ENCODE assay signal across 8 mouse cellular contexts in the genomic region with DNA sequence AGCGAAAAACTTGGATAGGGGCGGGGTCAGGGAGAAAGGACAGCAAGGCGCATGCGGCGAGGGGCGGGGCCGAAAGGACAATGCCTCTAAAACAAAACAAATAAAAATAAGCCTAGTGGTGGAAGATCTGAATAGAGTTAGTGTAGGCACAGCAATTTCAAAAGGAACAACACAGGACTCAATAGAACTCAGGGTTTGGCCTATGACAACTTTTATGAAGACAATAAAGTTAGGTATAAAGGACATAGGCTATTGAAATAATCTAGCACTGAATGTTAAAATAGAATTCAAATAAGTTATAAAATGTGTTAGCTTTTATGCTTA. TPM values are rescaled to one million over a fixed set of nuclear protein-coding genes. Genes with fewer than 3 reads are reported as not detected.
DNase-seq lines count a peak whose midpoint lies in the region; ATAC-seq and TF ChIP-seq lines count a peak whose summit lies in the region.

No protein-coding gene starts in this region.

- intact Hi-C loops in left cerebral cortex, postnatal 36 days (cut with DNase I): loop anchor here (5.0 to 10.0 kb wide), 2 partner anchors 551 to 1743 kb away; a partner anchor contains a TSS

- no peak for TF ChIP-seq CTCF in E14TG2a.4 (conservative IDR thresholded peaks at IDR 0.05; ENCODE audit: low read length)

- H3K27me3 ChIP-seq in E14TG2a.4 (ENCODE audit: insufficient read depth, low read length): no peaks in the 10 kb centered on the region
- no peaks in the 10 kb centered on the region for H3K27me3 ChIP-seq in hindbrain, embryonic 14.5 days (ENCODE audit: control insufficient read depth, insufficient read depth, low read length)

- peaks cover 50% of the 10 kb centered on the region for H3K36me3 ChIP-seq in E14TG2a.4 (ENCODE audit: insufficient read depth, low read length)
- H3K36me3 ChIP-seq in hindbrain, embryonic 14.5 days (replicated peaks; ENCODE audit: control insufficient read depth, insufficient read depth): peaks cover 41% of the 10 kb centered on the region

- no peak overlapping the region for H3K9ac ChIP-seq in hindbrain, embryonic 14.5 days

- ATAC-seq in hindbrain, embryonic 14.5 days (ENCODE audit: low FRiP score): no peak

- H3K27ac ChIP-seq in hindbrain, embryonic 14.5 days: peak overlapping the region; percentile 97; the same call in 1 of the 2 replicates

- DNase-seq in heart, adult 8-10 months (ENCODE audit: low spot score): peak; percentile 95
- DNase-seq in heart, postnatal 4 days: no peak
- no peak for DNase-seq in hindbrain, embryonic 14.5 days (ENCODE audit: low spot score)
- DNase-seq in lung, postnatal 10 days: peak; percentile 99
- DNase-seq in urinary bladder, adult 2 months (ENCODE audit: low spot score): no peak
- DNase-seq in layer of hippocampus, adult 18-20 months (ENCODE audit: low spot score in 2 of 2): no peak
- no peak for DNase-seq in left cerebral cortex, postnatal 36 days (ENCODE audit: low spot score in 2 of 2)

- 0% methylated on average over 7 of the region's 7 CpGs for WGBS in hindbrain, embryonic 14.5 days

- H3K9me3 ChIP-seq in E14TG2a.4 (ENCODE audit: low read length): no peaks in the 10 kb centered on the region
- H3K9me3 ChIP-seq in hindbrain, embryonic 14.5 days (ENCODE audit: control insufficient read depth, low read length): no peaks in the 10 kb centered on the region

- peak overlapping the region; percentile 87 for H3K4me2 ChIP-seq in hindbrain, embryonic 14.5 days (replicated peaks)

- peak overlapping the region; percentile 94 for H3K4me3 ChIP-seq in E14TG2a.4 (replicated peaks; ENCODE audit: low read length)
- peak overlapping the region; percentile 80 for H3K4me3 ChIP-seq in hindbrain, embryonic 14.5 days (replicated peaks; ENCODE audit: low read length)

- H3K4me1 ChIP-seq in E14TG2a.4 (replicated peaks; ENCODE audit: low read depth, low read length): peaks cover 54% of the 10 kb centered on the region
- H3K4me1 ChIP-seq in hindbrain, embryonic 14.5 days (replicated peaks; ENCODE audit: control insufficient read depth, insufficient read depth, low read length): peaks cover 17% of the 10 kb centered on the region

RNA-seq across cellular contexts. Expression of a gene that starts 0.3 kb away (rescaled TPM):
- total RNA-seq in heart, adult 8-10 months (2022): 10 to 100 TPM; 23.8 to 31.2 (median 29.1) TPM
- 10 to 100 TPM; 32.3 to 33.6 TPM for total RNA-seq in heart, postnatal 4 days (2021)
- polyA plus RNA-seq in hindbrain, embryonic 14.5 days (2014; fragmentation: Nextera tagmentation; extraction: Ambion mirVana): 53.1 and 55.9 TPM in 2 replicates
- polyA plus RNA-seq in urinary bladder, adult 2 months (2012; rRNA removed): 56.4 and 77.5 TPM in 2 replicates
- total RNA-seq in layer of hippocampus, adult 18-20 months (2021): 10 to 100 TPM; 77.8 to 81.5 TPM
- total RNA-seq in left cerebral cortex, postnatal 36 days (2021): 10 to 100 TPM; 85.4 to 88.5 TPM

RNA-seq across cellular contexts. Expression of a gene that starts 1.6 kb away (rescaled TPM):
- total RNA-seq in heart, adult 8-10 months (2022): 1 to 10 TPM; 2.8 to 3.7 (median 3.3) TPM
- total RNA-seq in heart, postnatal 4 days (2021): 1 to 10 TPM; 2.7 to 3.1 TPM
- polyA plus RNA-seq in hindbrain, embryonic 14.5 days (2014; fragmentation: Nextera tagmentation; extraction: Ambion mirVana): 11.6 and 14.6 TPM in 2 replicates
- polyA plus RNA-seq in urinary bladder, adult 2 months (2012; rRNA removed): 2.7 and 3.7 TPM in 2 replicates
- 10 to 100 TPM; 15.3 to 16.2 TPM for total RNA-seq in layer of hippocampus, adult 18-20 months (2021)
- 10 to 100 TPM; 15.4 to 18.8 TPM for total RNA-seq in left cerebral cortex, postnatal 36 days (2021)

RNA-seq across cellular contexts. Expression of a gene that starts 8.5 kb away (rescaled TPM):
- under 1 TPM in 1 of 4 experiments, not detected in 3; 0.09 TPM for total RNA-seq in heart, adult 8-10 months (2022)
- not detected for total RNA-seq in heart, postnatal 4 days (2021)
- 1.7 and 3.2 TPM in 2 replicates for polyA plus RNA-seq in hindbrain, embryonic 14.5 days (2014; fragmentation: Nextera tagmentation; extraction: Ambion mirVana)
- 0.09 and 0.10 TPM in 2 replicates for polyA plus RNA-seq in urinary bladder, adult 2 months (2012; rRNA removed)
- total RNA-seq in layer of hippocampus, adult 18-20 months (2021): 1 to 10 TPM; 5.0 to 5.1 TPM
- total RNA-seq in left cerebral cortex, postnatal 36 days (2021): 10 to 100 TPM; 11.1 to 12.0 TPM

RNA-seq across cellular contexts. Expression of a gene that starts 14.0 kb away (rescaled TPM):
- total RNA-seq in heart, adult 8-10 months (2022): not detected
- total RNA-seq in heart, postnatal 4 days (2021): not detected
- polyA plus RNA-seq in hindbrain, embryonic 14.5 days (2014; fragmentation: Nextera tagmentation; extraction: Ambion mirVana): 0.46 and 0.47 TPM in 2 replicates
- polyA plus RNA-seq in urinary bladder, adult 2 months (2012; rRNA removed): 1.0 and 1.4 TPM in 2 replicates
- total RNA-seq in layer of hippocampus, adult 18-20 months (2021): under 1 TPM; 0.40 to 0.43 TPM
- under 1 TPM; 0.48 to 0.72 TPM for total RNA-seq in left cerebral cortex, postnatal 36 days (2021)

RNA-seq across cellular contexts. Expression of a gene that starts 27.4 kb away (rescaled TPM):
- 10 to 100 TPM; 11.4 to 13.4 (median 11.9) TPM for total RNA-seq in heart, adult 8-10 months (2022)
- 10 to 100 TPM; 23.5 to 23.7 TPM for total RNA-seq in heart, postnatal 4 days (2021)
- polyA plus RNA-seq in hindbrain, embryonic 14.5 days (2014; fragmentation: Nextera tagmentation; extraction: Ambion mirVana): 86.9 and 88.2 TPM in 2 replicates
- 32.7 and 35.9 TPM in 2 replicates for polyA plus RNA-seq in urinary bladder, adult 2 months (2012; rRNA removed)
- 10 to 100 TPM; 37.3 to 46.6 TPM for total RNA-seq in layer of hippocampus, adult 18-20 months (2021)
- 10 to 100 TPM; 42.5 to 62.2 TPM for total RNA-seq in left cerebral cortex, postnatal 36 days (2021)

Comparison
In these comparisons a context has a peak if more than half of its experiments do, and no peak if none do; other contexts are left out.
1. DNase-seq: peak in heart, adult 8-10 months (single experiment) and lung, postnatal 10 days (single experiment); none in heart, postnatal 4 days (single experiment), hindbrain, embryonic 14.5 days (single experiment), urinary bladder, adult 2 months (single experiment), layer of hippocampus, adult 18-20 months (0 of 2) and left cerebral cortex, postnatal 36 days (0 of 2).
2. RNA of a gene that starts 8.5 kb away (total RNA-seq): 11.1 to 12.0 TPM in left cerebral cortex, postnatal 36 days and 5.0 to 5.1 TPM in layer of hippocampus, adult 18-20 months; 0.09 TPM in heart, adult 8-10 months and not detected in heart, postnatal 4 days; every median in the first group is over 4 times any median in the second.